Comparison of ENCODE assay signal across 8 mouse cellular contexts in the genomic region with DNA sequence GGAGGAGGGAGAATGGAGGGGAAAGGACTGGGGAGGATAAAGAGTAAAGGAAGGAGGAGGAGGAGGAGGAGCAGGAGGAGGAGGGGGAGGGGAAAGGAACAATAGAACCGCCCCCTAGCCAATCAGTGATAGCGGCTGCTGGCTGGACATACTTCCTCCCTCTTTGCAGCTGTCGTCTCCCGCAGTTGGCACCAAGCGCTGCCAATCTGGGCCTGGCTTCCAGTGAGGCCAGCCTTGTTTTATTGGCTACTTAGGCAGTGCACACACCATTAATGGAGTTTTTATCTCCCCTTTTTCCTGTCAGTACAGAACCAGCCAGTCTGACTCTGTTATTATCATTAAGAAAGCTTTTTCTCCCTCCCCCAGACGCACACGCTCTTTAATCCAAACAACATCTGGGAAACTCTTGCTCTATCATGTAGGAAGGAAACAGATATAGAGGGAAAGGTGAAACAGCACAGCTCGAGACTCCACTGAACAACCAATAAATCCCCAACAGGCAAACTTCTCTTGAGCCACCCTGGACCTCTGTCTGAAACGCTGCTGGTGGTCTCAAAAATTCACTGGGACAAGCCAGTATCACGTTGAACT. TPM values are rescaled to one million over a fixed set of nuclear protein-coding genes. Genes with fewer than 3 reads are reported as not detected.
DNase-seq lines count a peak whose midpoint lies in the region; ATAC-seq and TF ChIP-seq lines count a peak whose summit lies in the region.

No protein-coding gene starts in this region.

- peak overlapping the region; percentile 34 for H3K4me3 ChIP-seq in hindbrain, embryonic 10.5 days
- H3K4me3 ChIP-seq in layer of hippocampus, adult 2 months, result no peak overlapping the region; the same call in 1 of the 2 replicates
- H3K4me3 ChIP-seq in liver, embryonic 16.5 days (ENCODE audit: low read depth, low read length), result no peak overlapping the region
- no peak overlapping the region for H3K4me3 ChIP-seq in neural tube, embryonic 14.5 days (ENCODE audit: low read depth, low read length)

- H3K9ac ChIP-seq in liver, embryonic 16.5 days (ENCODE audit: low read depth, low read length), result no peak overlapping the region
- H3K9ac ChIP-seq in neural tube, embryonic 14.5 days (replicated peaks; ENCODE audit: low read depth, low read length), result no peak overlapping the region

- 20% methylated on average over 10 of the region's 10 CpGs for WGBS in hindbrain, embryonic 10.5 days
- 15% methylated on average over 10 of the region's 10 CpGs for WGBS in liver, embryonic 16.5 days (ENCODE audit: insufficient replicate concordance)
- WGBS in neural tube, embryonic 14.5 days, result 8% methylated on average over 10 of the region's 10 CpGs

- H3K27me3 ChIP-seq in hindbrain, embryonic 10.5 days (ENCODE audit: insufficient read depth, poor library complexity, severe bottlenecking), result no peaks in the 10 kb centered on the region
- no peaks in the 10 kb centered on the region for H3K27me3 ChIP-seq in liver, embryonic 16.5 days (ENCODE audit: control insufficient read depth, insufficient read depth, low read depth, low read length)
- no peaks in the 10 kb centered on the region for H3K27me3 ChIP-seq in neural tube, embryonic 14.5 days (ENCODE audit: control insufficient read depth, insufficient read depth, low read length)

- H3K4me2 ChIP-seq in liver, embryonic 16.5 days (ENCODE audit: low read depth, low read length), result peak overlapping the region; percentile 24; the same call in 1 of the 2 replicates
- H3K4me2 ChIP-seq in neural tube, embryonic 14.5 days (ENCODE audit: low read depth, low read length), result peak overlapping the region; percentile 29

- H3K4me1 ChIP-seq in hindbrain, embryonic 10.5 days (replicated peaks), result peaks cover 64% of the 10 kb centered on the region
- H3K4me1 ChIP-seq in liver, embryonic 16.5 days (ENCODE audit: control insufficient read depth, low read depth, low read length), result peaks cover 26% of the 10 kb centered on the region
- H3K4me1 ChIP-seq in neural tube, embryonic 14.5 days (ENCODE audit: control insufficient read depth, insufficient read depth, low read length), result peaks cover 51% of the 10 kb centered on the region

- DNase-seq in R1 (ENCODE audit: low read depth, low spot score), result peak; percentile 76
- DNase-seq in cerebellum, postnatal 14 days, result peak; percentile 68 to 77
- DNase-seq in frontal cortex, postnatal 14 days (ENCODE audit: low spot score in 2 of 2), result peak; percentile 50 to 72
- DNase-seq in hindbrain, embryonic 10.5 days (ENCODE audit: low spot score), result peak; percentile 72
- DNase-seq in layer of hippocampus, adult 2 months (ENCODE audit: low spot score in 2 of 2), result peak; percentile 70 to 84
- DNase-seq in yolk sac, embryonic 10.5 days (ENCODE audit: low spot score), result peak; percentile 72

- peak; percentile 63 for ATAC-seq in liver, embryonic 16.5 days (ENCODE audit: low read depth)
- ATAC-seq in neural tube, embryonic 14.5 days (ENCODE audit: low read depth), result peak; percentile 91

- H3K9me3 ChIP-seq in hindbrain, embryonic 10.5 days, result no peaks in the 10 kb centered on the region
- no peaks in the 10 kb centered on the region for H3K9me3 ChIP-seq in liver, embryonic 16.5 days (replicated peaks; ENCODE audit: control insufficient read depth, low read length)
- H3K9me3 ChIP-seq in neural tube, embryonic 14.5 days (ENCODE audit: control insufficient read depth, low read length), result no peaks in the 10 kb centered on the region

- no peak for TF ChIP-seq CTCF in layer of hippocampus, adult 2 months (conservative IDR thresholded peaks at IDR 0.05)

- peaks cover 6% of the 10 kb centered on the region; the same call in 1 of the 2 replicates for H3K36me3 ChIP-seq in hindbrain, embryonic 10.5 days
- no peaks in the 10 kb centered on the region for H3K36me3 ChIP-seq in liver, embryonic 16.5 days (ENCODE audit: control insufficient read depth, insufficient read depth)
- H3K36me3 ChIP-seq in neural tube, embryonic 14.5 days (ENCODE audit: control insufficient read depth, insufficient read depth, low read length), result no peaks in the 10 kb centered on the region

- peak overlapping the region; percentile 72 for H3K27ac ChIP-seq in hindbrain, embryonic 10.5 days
- peak overlapping the region; percentile 83 for H3K27ac ChIP-seq in layer of hippocampus, adult 2 months
- H3K27ac ChIP-seq in liver, embryonic 16.5 days (ENCODE audit: low read length), result peak overlapping the region; percentile 24; the same call in 1 of the 2 replicates
- H3K27ac ChIP-seq in neural tube, embryonic 14.5 days (ENCODE audit: low read depth, low read length), result peak overlapping the region; percentile 58

RNA-seq across cellular contexts. Expression of a gene that starts 34.6 kb away (rescaled TPM):
- 3.5 TPM in 2 replicates for polyA plus RNA-seq in hindbrain, embryonic 10.5 days (2016; fragmentation: Nextera tagmentation; extraction: Ambion mirVana)
- 10 to 100 TPM; 46.0 to 48.2 TPM for total RNA-seq in layer of hippocampus, adult 2 months (2021)
- 2.0 and 2.1 TPM in 2 replicates for polyA plus RNA-seq in liver, embryonic 16.5 days (2015; fragmentation: Nextera tagmentation; extraction: Ambion mirVana)
- 8.5 and 8.6 TPM in 2 replicates for polyA plus RNA-seq in neural tube, embryonic 14.5 days (2014; fragmentation: Nextera tagmentation; extraction: Ambion mirVana)

RNA-seq across cellular contexts. Expression of a gene that starts 34.7 kb away (rescaled TPM):
- 4.8 and 5.2 TPM in 2 replicates for polyA plus RNA-seq in hindbrain, embryonic 10.5 days (2016; fragmentation: Nextera tagmentation; extraction: Ambion mirVana)
- 10 to 100 TPM; 32.7 to 38.5 TPM for total RNA-seq in layer of hippocampus, adult 2 months (2021)
- polyA plus RNA-seq in liver, embryonic 16.5 days (2015; fragmentation: Nextera tagmentation; extraction: Ambion mirVana), result 4.6 and 5.5 TPM in 2 replicates
- 15.4 and 16.4 TPM in 2 replicates for polyA plus RNA-seq in neural tube, embryonic 14.5 days (2014; fragmentation: Nextera tagmentation; extraction: Ambion mirVana)

Comparison
In these comparisons a context has a peak if more than half of its experiments do, and no peak if none do; other contexts are left out.
1. H3K27ac ChIP-seq: peak in every context shown above with its lines; median percentile 83 in layer of hippocampus, adult 2 months; 72 in hindbrain, embryonic 10.5 days; 58 in neural tube, embryonic 14.5 days; 24 in liver, embryonic 16.5 days.